8 mouse cellular contexts compared by ENCODE assay signal in genomic region chr7:44527483-44528398, GRCm38 (mm10). TPM values are rescaled to one million over a fixed set of nuclear protein-coding genes. Genes with fewer than 3 reads are reported as not detected.
DNase-seq lines count a peak whose midpoint lies in the region; ATAC-seq lines count a peak whose summit lies in the region.

No protein-coding gene starts in this region.

- H3K36me3 ChIP-seq in macrophage (ENCODE audit: inconsistent target), result no peaks in the 10 kb centered on the region

- peak; percentile 81 for ATAC-seq in common myeloid progenitor, adult 5-6 weeks (replicated peaks; ENCODE audit: low read depth, poor library complexity, severe bottlenecking)
- ATAC-seq in inflammation-experienced regulatory T-cells, adult 6 months, result peak; percentile 50

- DNase-seq in adrenal gland, adult 2 months, result peak; percentile 82
- DNase-seq in gastrocnemius, postnatal 10 days, result peak; percentile 83
- DNase-seq in left cerebral cortex, adult 8-10 months (ENCODE audit: low spot score in 2 of 2), result peak; percentile 62 to 75
- DNase-seq in retina, postnatal 1 day, result peak; percentile 87
- peak; percentile 24 for DNase-seq in yolk sac, embryonic 10.5 days (ENCODE audit: low spot score)

- 6% methylated on average over 40 of the region's 40 CpGs for WGBS in macrophage (ENCODE audit: missing documents)

- peak overlapping the region; percentile 36; the same call in 1 of the 2 replicates for H3K27ac ChIP-seq in macrophage

- no peaks in the 10 kb centered on the region for H3K79me2 ChIP-seq in macrophage (ENCODE audit: inconsistent target)

- H3K4me3 ChIP-seq in macrophage (ENCODE audit: inconsistent target), result peak overlapping the region; percentile 32

RNA-seq across cellular contexts. Expression of gene Mybpc2, which starts 3.3 kb away (rescaled TPM):
- under 1 TPM in 1 of 2 experiments, not detected in 1; 0.24 TPM for total RNA-seq in adrenal gland, adult 2 months (2021)
- polyA plus RNA-seq in adrenal gland, adult 2 months (2012; rRNA removed), result not detected in 2 replicates
- total RNA-seq in common myeloid progenitor, adult 5-6 weeks (2017), result not detected in 2 replicates
- total RNA-seq in gastrocnemius, postnatal 10 days (2021), result 1,000 to 10,000 TPM; 2,219 to 2,666 TPM
- polyA plus RNA-seq in inflammation-experienced regulatory T-cells, adult 6 months (2017; shearing (Covaris generic)), result not detected
- 1 to 10 TPM in 2 of 4 experiments, under 1 TPM in 2; 0.63 to 2.2 (median 1.4) TPM for total RNA-seq in left cerebral cortex, adult 8-10 months (2022)
- total RNA-seq in macrophage (2018; cell fraction: chromatin; rRNA removed), result not detected
- not detected for total RNA-seq in macrophage (2018; cell fraction: cytosol; rRNA removed)
- total RNA-seq in macrophage (2018; cell fraction: nucleus; rRNA removed), result not detected
- not detected in 3 replicates for polyA plus RNA-seq in macrophage (2018)

RNA-seq across cellular contexts. Expression of gene Spib, which starts 4.1 kb away (rescaled TPM):
- total RNA-seq in adrenal gland, adult 2 months (2021), result under 1 TPM; 0.31 to 0.40 TPM
- 0.58 and 0.66 TPM in 2 replicates for polyA plus RNA-seq in adrenal gland, adult 2 months (2012; rRNA removed)
- total RNA-seq in common myeloid progenitor, adult 5-6 weeks (2017), result not detected in 2 replicates
- total RNA-seq in gastrocnemius, postnatal 10 days (2021), result 1 to 10 TPM in 1 of 2 experiments, not detected in 1; 1.2 TPM
- polyA plus RNA-seq in inflammation-experienced regulatory T-cells, adult 6 months (2017; shearing (Covaris generic)), result 1 to 10 TPM in 1 of 3 experiments, under 1 TPM in 2; 0.17 to 2.1 (median 0.86) TPM
- under 1 TPM in 1 of 4 experiments, not detected in 3; 0.22 TPM for total RNA-seq in left cerebral cortex, adult 8-10 months (2022)
- under 1 TPM in 6 of 26 experiments, not detected in 20; 0.29 to 0.95 (median 0.39) TPM for total RNA-seq in macrophage (2018; cell fraction: chromatin; rRNA removed)
- total RNA-seq in macrophage (2018; cell fraction: cytosol; rRNA removed), result 1 to 10 TPM in 5 of 26 experiments, under 1 TPM in 21; 0.17 to 1.6 (median 0.75) TPM
- total RNA-seq in macrophage (2018; cell fraction: nucleus; rRNA removed), result 1 to 10 TPM in 3 of 26 experiments, under 1 TPM in 20, not detected in 3; 0.20 to 1.3 (median 0.58) TPM
- polyA plus RNA-seq in macrophage (2018), result 0.27 to 1.1 TPM (median 0.30 TPM) in 3 replicates

RNA-seq across cellular contexts. Expression of gene Pold1, which starts 20.9 kb away (rescaled TPM):
- 10 to 100 TPM in 1 of 2 experiments, 1 to 10 TPM in 1; 8.0 to 17.3 TPM for total RNA-seq in adrenal gland, adult 2 months (2021)
- 27.3 and 31.0 TPM in 2 replicates for polyA plus RNA-seq in adrenal gland, adult 2 months (2012; rRNA removed)
- total RNA-seq in common myeloid progenitor, adult 5-6 weeks (2017), result 86.0 and 89.7 TPM in 2 replicates
- 10 to 100 TPM in 1 of 2 experiments, 1 to 10 TPM in 1; 8.1 to 14.7 TPM for total RNA-seq in gastrocnemius, postnatal 10 days (2021)
- polyA plus RNA-seq in inflammation-experienced regulatory T-cells, adult 6 months (2017; shearing (Covaris generic)), result 10 to 100 TPM; 21.0 to 32.4 (median 21.4) TPM
- 10 to 100 TPM; 10.5 to 13.8 (median 12.8) TPM for total RNA-seq in left cerebral cortex, adult 8-10 months (2022)
- total RNA-seq in macrophage (2018; cell fraction: chromatin; rRNA removed), result 10 to 100 TPM in 21 of 26 experiments, 1 to 10 TPM in 5; 3.7 to 40.1 (median 20.3) TPM
- 10 to 100 TPM in 13 of 26 experiments, 1 to 10 TPM in 13; 6.0 to 14.9 (median 10.0) TPM for total RNA-seq in macrophage (2018; cell fraction: cytosol; rRNA removed)
- total RNA-seq in macrophage (2018; cell fraction: nucleus; rRNA removed), result 10 to 100 TPM in 15 of 26 experiments, 1 to 10 TPM in 11; 3.1 to 69.0 (median 11.2) TPM
- polyA plus RNA-seq in macrophage (2018), result 6.9 to 28.1 TPM (median 7.2 TPM) in 3 replicates

RNA-seq across cellular contexts. Expression of gene Nr1h2, which starts 26.0 kb away (rescaled TPM):
- total RNA-seq in adrenal gland, adult 2 months (2021), result 100 to 1,000 TPM; 106 to 125 TPM
- 305 and 306 TPM in 2 replicates for polyA plus RNA-seq in adrenal gland, adult 2 months (2012; rRNA removed)
- 69.3 and 123 TPM in 2 replicates for total RNA-seq in common myeloid progenitor, adult 5-6 weeks (2017)
- total RNA-seq in gastrocnemius, postnatal 10 days (2021), result 10 to 100 TPM; 27.4 to 35.4 TPM
- polyA plus RNA-seq in inflammation-experienced regulatory T-cells, adult 6 months (2017; shearing (Covaris generic)), result 10 to 100 TPM; 43.0 to 52.2 (median 49.9) TPM
- total RNA-seq in left cerebral cortex, adult 8-10 months (2022), result 10 to 100 TPM; 61.1 to 71.4 (median 64.3) TPM
- 100 to 1,000 TPM; 150 to 274 (median 199) TPM for total RNA-seq in macrophage (2018; cell fraction: chromatin; rRNA removed)
- 10 to 100 TPM; 48.8 to 88.2 (median 70.0) TPM for total RNA-seq in macrophage (2018; cell fraction: cytosol; rRNA removed)
- total RNA-seq in macrophage (2018; cell fraction: nucleus; rRNA removed), result 100 to 1,000 TPM in 25 of 26 experiments, 10 to 100 TPM in 1; 97.0 to 180 (median 139) TPM
- 55.3 to 86.2 TPM (median 57.8 TPM) in 3 replicates for polyA plus RNA-seq in macrophage (2018)

RNA-seq across cellular contexts. Expression of gene Fam71e1, which starts 31.4 kb away (rescaled TPM):
- total RNA-seq in adrenal gland, adult 2 months (2021), result 1 to 10 TPM; 8.3 to 9.1 TPM
- polyA plus RNA-seq in adrenal gland, adult 2 months (2012; rRNA removed), result 28.6 and 30.9 TPM in 2 replicates
- 3.1 TPM in 1 of 2 replicates, not detected in the other for total RNA-seq in common myeloid progenitor, adult 5-6 weeks (2017)
- 1 to 10 TPM; 4.3 to 5.7 TPM for total RNA-seq in gastrocnemius, postnatal 10 days (2021)
- 1 to 10 TPM; 2.7 to 5.2 (median 3.9) TPM for polyA plus RNA-seq in inflammation-experienced regulatory T-cells, adult 6 months (2017; shearing (Covaris generic))
- total RNA-seq in left cerebral cortex, adult 8-10 months (2022), result 10 to 100 TPM; 19.7 to 22.5 (median 20.8) TPM
- total RNA-seq in macrophage (2018; cell fraction: chromatin; rRNA removed), result 10 to 100 TPM in 5 of 26 experiments, 1 to 10 TPM in 17, not detected in 4; 1.3 to 19.5 (median 6.1) TPM
- 1 to 10 TPM in 19 of 26 experiments, under 1 TPM in 7; 0.74 to 6.4 (median 1.2) TPM for total RNA-seq in macrophage (2018; cell fraction: cytosol; rRNA removed)
- 10 to 100 TPM in 4 of 26 experiments, 1 to 10 TPM in 20, not detected in 2; 1.1 to 14.7 (median 5.2) TPM for total RNA-seq in macrophage (2018; cell fraction: nucleus; rRNA removed)
- polyA plus RNA-seq in macrophage (2018), result 0.89 to 1.5 TPM (median 0.99 TPM) in 3 replicates

Comparison
In these comparisons a context has a peak if more than half of its experiments do, and no peak if none do; other contexts are left out.
1. Peak in every context shown above with its lines: DNase-seq, ATAC-seq, H3K4me3 ChIP-seq and H3K27ac ChIP-seq.
2. DNase-seq: peak in every context shown above with its lines; median percentile 87 in retina, postnatal 1 day; 83 in gastrocnemius, postnatal 10 days; 82 in adrenal gland, adult 2 months; 68 in left cerebral cortex, adult 8-10 months; 24 in yolk sac, embryonic 10.5 days.
3. RNA of gene Mybpc2, which starts 3.3 kb away (total RNA-seq): 2,219 to 2,666 TPM in gastrocnemius, postnatal 10 days; 0.63 to 2.2 TPM in left cerebral cortex, adult 8-10 months, 0.24 TPM in adrenal gland, adult 2 months and not detected in common myeloid progenitor, adult 5-6 weeks; every median in the first group is over 100 times any median in the second.